Mouse (Mus musculus): ENCODE data around the gene E130114P18Rik.

DNA sequence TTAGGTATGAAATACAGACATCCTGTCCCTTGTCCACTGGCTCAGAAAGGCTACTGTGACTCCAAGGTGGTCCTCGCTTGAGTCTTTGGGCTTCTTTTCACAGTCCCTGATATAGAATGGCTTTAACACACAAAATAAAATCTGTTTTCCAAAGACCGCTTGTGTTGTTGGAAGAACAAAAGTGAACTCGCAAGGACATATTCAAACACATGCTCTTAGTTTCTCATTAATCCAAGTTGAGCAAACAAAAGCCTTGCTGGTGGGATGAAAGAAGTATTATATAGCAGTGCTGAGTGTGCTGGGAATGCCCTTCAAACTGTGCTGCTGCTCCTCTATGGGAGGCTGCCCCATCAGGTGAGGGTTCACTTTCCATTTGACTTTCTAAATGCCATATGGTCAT, 169.7 kb downstream of the E130114P18Rik start:
- no peak for TF ChIP-seq CTCF (IDR thresholded peaks at IDR 0.05; ENCODE audit: control insufficient read depth, insufficient read depth, insufficient read length)
- no peak for TF ChIP-seq MAX (IDR thresholded peaks at IDR 0.05)

All from C2C12 (cell line).